Mouse (Mus musculus) lung, postnatal 0 days (tissue): ENCODE results near the gene Pgf.

Experiments used
- CTCF ChIP-seq: IDR thresholded peaks from 2 replicates; pipeline ENCODE4 v1.5.1; 2016; ENCODE audit warnings: antibody characterized with exemption, mild to moderate bottlenecking
- EP300 ChIP-seq: IDR thresholded peaks from 2 replicates; pipeline ENCODE4 v1.6.1; 2016; ENCODE audit warnings: antibody characterized with exemption, mild to moderate bottlenecking, control low read depth

GRCm38 (mm10) chr12:85194623-85195018 is 17.0 kb upstream of the Pgf start:
- TF ChIP-seq EP300 (peak; percentile 65), CTCF (no peak)
